Mouse (Mus musculus) intestine, postnatal 0 days (tissue): ENCODE results near the gene Cd3eap. TPM values are rescaled to one million over a fixed set of nuclear protein-coding genes. Genes with fewer than 3 reads are reported as not detected.

Source experiments
- ATAC-seq: fragments of 200-750 bp; cut with Nextera tagmentation; 2 replicates; pipeline ENCODE4 v1.8.0; 2017; ENCODE audit warnings: mild to moderate bottlenecking, moderate TSS enrichment, moderate library complexity
- H3K27ac ChIP-seq: fragments of 300-500 bp; sonication (generic); 2 replicates; pipeline ENCODE4 v1.5.1; 2014; ENCODE audit warnings: mild to moderate bottlenecking, low read depth, low read length, moderate library complexity
- H3K27me3 ChIP-seq: fragments of 300-500 bp; sonication (generic); replicated peaks from 2 replicates; pipeline ENCODE4 v1.6.1; 2014; ENCODE audit warnings: low read length, mixed read lengths; ENCODE audit not compliant: control insufficient read depth, insufficient read depth
- H3K36me3 ChIP-seq: fragments of 300-500 bp; sonication (generic); 2 replicates; pipeline ENCODE4 v1.6.1; 2014; ENCODE audit warnings: mild to moderate bottlenecking, moderate library complexity; ENCODE audit not compliant: control insufficient read depth, insufficient read depth
- H3K4me1 ChIP-seq: fragments of 300-500 bp; sonication (generic); replicated peaks from 2 replicates; pipeline ENCODE4 v1.6.1; 2014; ENCODE audit warnings: antibody characterized with exemption, low read length, mixed read lengths; ENCODE audit not compliant: control insufficient read depth, insufficient read depth
- H3K4me2 ChIP-seq: fragments of 300-500 bp; sonication (generic); replicated peaks from 2 replicates; pipeline ENCODE4 v1.6.1; 2014; ENCODE audit warnings: low read depth, mild to moderate bottlenecking, moderate library complexity
- H3K4me3 ChIP-seq: fragments of 300-500 bp; sonication (generic); 2 replicates; pipeline ENCODE4 v1.5.1; 2014; ENCODE audit warnings: low read depth, low read length
- H3K9ac ChIP-seq: fragments of 300-500 bp; sonication (generic); 2 replicates; pipeline ENCODE4 v1.6.1; 2014; ENCODE audit warnings: mild to moderate bottlenecking, low read depth, low read length
- H3K9me3 ChIP-seq: fragments of 300-500 bp; sonication (generic); 2 replicates; pipeline ENCODE4 v1.6.1; 2016; ENCODE audit warnings: mixed run types; ENCODE audit not compliant: control insufficient read depth
- CTCF ChIP-seq: sonication (generic); IDR thresholded peaks from 2 replicates; pipeline ENCODE4 v1.5.1; 2016; ENCODE audit warnings: low read depth, mild to moderate bottlenecking, control low read depth, antibody characterized with exemption, moderate library complexity
- WGBS: fragments of 180-500 bp; shearing (Covaris S2); extraction: QIAGEN DNeasy Blood & Tissue Kit; methylation state at CpG from one replicate; pipeline ENCODE4 v1.1.7; 2014; 5-methylcytosine and 5-hydroxymethylcytosine counted together
- polyA plus RNA-seq: library from polyadenylated mRNA; unstranded; fragments of >200 nt; fragmentation: Nextera tagmentation; extraction: Ambion mirVana; gene quantifications from 2 replicates; pipeline ENCODE4 v1.2.1, GENCODE M21; 2015

The Cd3eap gene
- polyA plus RNA-seq, 1 experiment from 2014 or later = 8.3 TPM

DNA sequence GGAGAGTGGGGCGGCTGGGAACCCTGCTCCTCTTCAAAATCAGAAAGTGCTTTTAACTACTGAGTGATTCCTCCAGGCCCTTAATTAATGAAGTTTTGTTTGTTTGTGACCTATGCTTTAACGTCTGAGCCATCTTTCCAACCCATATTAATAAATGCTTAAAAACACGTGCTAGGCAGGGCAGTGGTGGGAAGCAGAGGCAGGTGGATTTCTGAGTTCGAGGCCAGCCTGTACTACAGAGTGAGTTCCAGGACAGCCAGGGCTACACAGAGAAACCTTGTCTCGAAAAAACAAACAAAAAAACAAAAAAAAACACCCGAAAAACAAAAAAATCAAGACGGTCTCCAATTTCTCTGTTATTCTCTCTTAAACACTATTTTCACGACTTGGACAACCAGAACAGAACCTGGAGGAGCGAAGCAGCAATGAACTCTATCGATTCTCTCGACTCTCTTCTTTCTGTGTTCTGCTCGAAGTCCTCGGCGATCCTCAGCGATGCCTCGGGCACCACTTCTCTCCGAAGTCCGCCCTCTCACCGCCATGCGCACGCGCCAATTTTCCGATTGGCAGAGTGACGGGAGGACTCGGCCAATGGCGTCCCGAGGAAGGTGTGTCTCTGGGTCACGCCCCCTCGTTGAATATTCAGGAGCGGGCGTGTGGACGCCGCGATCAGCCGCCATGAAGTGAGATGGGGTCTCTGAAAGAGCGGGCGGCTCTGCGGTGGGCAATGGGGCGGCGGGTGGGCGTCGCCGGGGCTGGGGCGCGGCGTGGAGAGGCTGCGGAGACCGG, 22.3 kb upstream of the Cd3eap start, which contains the start of gene Ercc2:
Ercc2 (plus strand) TSS at position 634 of the 789 bp plus-strand sequence.
- peak within 1 kb of the TSS; percentile 89 for H3K4me3 ChIP-seq
- no peak for TF ChIP-seq CTCF
- no peaks in the 10 kb centered on the region for H3K27me3 ChIP-seq
- H3K9ac ChIP-seq = peak within 1 kb of the TSS; percentile 74
- H3K4me1 ChIP-seq = no peaks in the 10 kb centered on the region
- 5% methylated on average over 48 of the region's 48 CpGs for WGBS
- H3K36me3 ChIP-seq = peaks cover 16% of the 10 kb centered on the region
- peak; percentile 97 for ATAC-seq
- H3K4me2 ChIP-seq = peak within 1 kb of the TSS; percentile 94
- H3K9me3 ChIP-seq = no peaks in the 10 kb centered on the region
- peak within 1 kb of the TSS; percentile 35; the same call in 1 of the 2 replicates for H3K27ac ChIP-seq

DNA sequence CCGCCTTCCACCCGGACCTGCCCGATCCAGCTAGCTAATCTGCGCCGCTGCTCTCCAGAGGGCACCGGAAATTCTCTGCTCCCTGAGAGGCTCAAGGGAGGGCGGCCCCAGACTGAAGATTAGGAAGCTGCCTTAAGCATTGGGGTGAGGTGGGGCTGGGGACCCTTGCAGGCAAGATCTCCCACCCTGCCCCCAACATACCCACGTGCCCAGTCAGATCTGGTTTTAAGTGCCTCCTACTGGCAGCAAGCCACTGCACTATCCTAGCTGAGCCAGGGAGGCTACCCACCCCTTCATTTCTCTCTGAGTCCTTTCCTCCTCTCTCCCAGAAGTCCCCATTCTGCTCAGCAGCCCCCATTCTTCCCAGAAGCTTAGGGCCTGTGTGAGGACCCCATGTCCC, 18.8 kb upstream of the Cd3eap start:
- WGBS = 79% methylated on average over 8 of the region's 8 CpGs
- TF ChIP-seq CTCF = no peak
- 0 out of 2 replicates have a peak, but pooled peaks cover 5% of the 10 kb centered on the region for H3K36me3 ChIP-seq
- no peak overlapping the region for H3K4me3 ChIP-seq
- no peak overlapping the region for H3K4me2 ChIP-seq
- H3K4me1 ChIP-seq = no peaks in the 10 kb centered on the region
- no peak overlapping the region for H3K9ac ChIP-seq
- no peaks in the 10 kb centered on the region for H3K27me3 ChIP-seq
- no peak overlapping the region for H3K27ac ChIP-seq
- H3K9me3 ChIP-seq = no peaks in the 10 kb centered on the region
- ATAC-seq = no peak

DNA sequence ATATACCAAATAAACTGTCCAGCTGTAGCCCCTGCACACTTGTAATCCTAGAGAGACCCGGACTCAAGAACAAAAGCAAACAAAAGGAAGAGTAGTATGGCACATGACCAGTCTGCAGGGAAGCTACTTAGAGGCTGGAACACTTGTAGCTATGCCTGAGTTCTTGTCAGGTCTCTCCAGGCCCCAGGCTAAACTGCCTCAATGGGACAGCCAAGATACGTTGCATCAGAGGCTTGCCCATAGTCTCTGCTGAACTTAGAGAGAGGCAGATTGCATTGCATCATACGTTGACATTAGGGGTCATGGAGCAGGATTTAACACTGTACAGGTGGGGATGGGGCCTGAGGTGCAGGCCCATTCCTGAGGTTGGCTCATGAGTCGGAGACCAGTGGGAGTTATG, 16.7 kb upstream of the Cd3eap start:
- Histone ChIP-seq H3K36me3 (0 out of 2 replicates have a peak, but pooled peaks cover 5% of the 10 kb centered on the region), H3K27me3 (no peaks in the 10 kb centered on the region), H3K4me2 (no peak overlapping the region), H3K9ac (no peak overlapping the region), H3K9me3 (no peaks in the 10 kb centered on the region), H3K4me1 (no peaks in the 10 kb centered on the region), H3K27ac (no peak overlapping the region), H3K4me3 (no peak overlapping the region)
- no peak for ATAC-seq
- 78% methylated on average over 4 of the region's 4 CpGs for WGBS
- TF ChIP-seq CTCF = no peak

DNA sequence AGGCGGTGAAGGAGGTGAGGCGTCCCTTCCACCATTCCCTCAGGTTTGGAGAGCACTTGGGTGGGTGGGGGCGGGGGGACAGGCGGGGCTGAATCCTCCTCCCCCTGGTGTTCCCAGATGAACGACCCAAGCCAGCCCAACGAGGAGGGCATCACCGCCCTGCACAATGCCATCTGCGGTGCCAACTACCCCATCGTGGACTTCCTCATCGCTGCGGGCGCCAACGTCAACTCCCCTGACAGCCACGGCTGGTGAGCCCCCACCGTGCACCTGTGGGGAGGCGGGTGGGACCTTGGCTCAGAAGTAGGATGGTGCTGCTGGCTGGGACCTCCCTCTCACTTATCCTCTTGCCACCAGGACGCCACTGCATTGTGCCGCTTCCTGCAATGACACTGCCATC, 16.1 kb upstream of the Cd3eap start:
- 84% methylated on average over 18 of the region's 18 CpGs for WGBS
- Histone ChIP-seq H3K9me3 (no peaks in the 10 kb centered on the region), H3K4me1 (no peaks in the 10 kb centered on the region), H3K4me3 (no peak overlapping the region), H3K9ac (no peak overlapping the region), H3K27me3 (no peaks in the 10 kb centered on the region), H3K36me3 (0 out of 2 replicates have a peak, but pooled peaks cover 5% of the 10 kb centered on the region), H3K4me2 (no peak overlapping the region), H3K27ac (no peak overlapping the region)
- no peak for TF ChIP-seq CTCF
- no peak for ATAC-seq

- Histone ChIP-seq H3K27me3 (no peaks in the 10 kb centered on the region), H3K9me3 (no peaks in the 10 kb centered on the region), H3K4me2 (no peak overlapping the region), H3K4me3 (no peak overlapping the region), H3K4me1 (no peaks in the 10 kb centered on the region), H3K36me3 (0 out of 2 replicates have a peak, but pooled peaks cover 5% of the 10 kb centered on the region), H3K9ac (no peak overlapping the region), H3K27ac (no peak overlapping the region)
- no peak for ATAC-seq
- WGBS = 87% methylated on average over 2 of the region's 2 CpGs
- TF ChIP-seq CTCF = no peak
These were observed 14.1 kb upstream of the Cd3eap start for GRCm38 (mm10) chr7:19373367-19373766.

- H3K36me3 ChIP-seq = no peaks in the 10 kb centered on the region
- no peaks in the 10 kb centered on the region for H3K9me3 ChIP-seq
- peak overlapping the region; percentile 11; the same call in 1 of the 2 replicates for H3K9ac ChIP-seq
- H3K4me3 ChIP-seq = peak overlapping the region; percentile 32
- TF ChIP-seq CTCF = peak; percentile 88
- H3K27ac ChIP-seq = no peak overlapping the region
- no peaks in the 10 kb centered on the region for H3K27me3 ChIP-seq
- H3K4me2 ChIP-seq = peak overlapping the region; percentile 70
- 16% methylated on average over 46 of the region's 46 CpGs for WGBS
- ATAC-seq = peak; percentile 37; the same call in 1 of the 2 replicates
- no peaks in the 10 kb centered on the region for H3K4me1 ChIP-seq
These were observed 10.6 kb upstream of the Cd3eap start for GRCm38 (mm10) chr7:19369823-19370425.
